Mouse (Mus musculus): ENCODE measurements at regions not wholly inside any gene's neighbourhood (a gene's known extent, or its start where the extent isn't known, plus 50 kb on each side); places are given as distances from the start of the nearest gene placed in this dataset.

DNA sequence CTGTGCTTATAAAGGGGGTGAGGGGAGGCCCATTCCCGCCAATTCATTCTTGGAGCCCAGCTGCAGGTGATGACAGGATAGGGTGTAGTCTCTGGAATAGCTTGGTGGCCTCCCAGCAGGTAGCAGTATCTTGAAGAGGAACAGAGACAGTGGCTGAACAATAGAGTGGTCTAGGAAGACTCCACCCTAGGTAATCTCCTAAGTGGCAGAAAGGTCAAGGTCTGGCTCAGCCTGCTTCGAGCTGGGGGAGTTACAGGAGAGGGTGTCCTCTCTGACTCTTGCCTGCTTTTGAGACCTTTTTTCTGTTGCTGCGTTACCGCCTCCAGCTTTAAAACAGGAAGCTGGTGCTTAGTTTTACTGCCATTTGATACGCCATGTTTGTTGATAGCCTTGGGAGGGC, 143.7 kb downstream of the Otol1 start:
- H3K4me3 ChIP-seq (ENCODE audit: extremely low read depth, insufficient read depth, insufficient read length): no peak overlapping the region
- no peak for DNase-seq (ENCODE audit: low read depth in 1 of 2, low spot score in 2 of 2)
- H3K27me3 ChIP-seq (ENCODE audit: control insufficient read depth, insufficient read depth, low read length): no peaks in the 10 kb centered on the region
- no peak overlapping the region for H3K27ac ChIP-seq (ENCODE audit: insufficient read depth, low read length)
- H3K36me3 ChIP-seq (ENCODE audit: control insufficient read depth, insufficient read depth, low read length): no peaks in the 10 kb centered on the region
- H3K4me1 ChIP-seq (ENCODE audit: control insufficient read depth, insufficient read depth, insufficient read length): no peaks in the 10 kb centered on the region
- TF ChIP-seq CTCF (IDR thresholded peaks at IDR 0.05; ENCODE audit: extremely low read depth, insufficient read depth, insufficient read length, insufficient replicate concordance): no peak
- TF ChIP-seq POLR2A (IDR thresholded peaks at IDR 0.05; ENCODE audit: low read depth, low read length): no peak
- WGBS: 75% methylated on average over 5 of the region's 5 CpGs

DNA sequence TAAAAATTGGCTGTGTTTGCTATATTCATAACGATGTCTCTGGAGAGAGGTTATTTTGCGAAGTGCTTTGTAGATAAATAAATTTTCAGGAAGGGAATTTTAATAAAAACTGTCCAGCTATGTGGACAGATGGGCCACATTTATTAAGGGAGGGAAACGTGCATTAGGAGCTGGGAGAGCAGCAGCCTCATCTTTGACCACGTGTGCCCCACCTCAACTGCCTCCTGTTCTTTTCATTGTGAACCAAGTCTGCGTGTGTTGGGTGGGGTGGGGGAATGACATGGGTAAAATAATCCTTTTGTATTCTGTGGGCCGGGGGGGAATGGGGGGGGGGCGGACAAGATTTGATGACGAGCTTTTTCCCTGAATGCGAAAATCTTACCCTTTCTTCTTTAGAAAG, 152.6 kb downstream of the Otol1 start:
- Histone ChIP-seq H3K4me3 (ENCODE audit: extremely low read depth, insufficient read depth, insufficient read length) (no peak overlapping the region), H3K36me3 (ENCODE audit: control insufficient read depth, insufficient read depth, low read length) (no peaks in the 10 kb centered on the region), H3K4me1 (ENCODE audit: control insufficient read depth, insufficient read depth, insufficient read length) (no peaks in the 10 kb centered on the region), H3K27ac (ENCODE audit: insufficient read depth, low read length) (no peak overlapping the region), H3K27me3 (ENCODE audit: control insufficient read depth, insufficient read depth, low read length) (no peaks in the 10 kb centered on the region)
- DNase-seq (ENCODE audit: low read depth in 1 of 2, low spot score in 2 of 2): no peak
- no peak for TF ChIP-seq CTCF (IDR thresholded peaks at IDR 0.05; ENCODE audit: extremely low read depth, insufficient read depth, insufficient read length, insufficient replicate concordance)
- TF ChIP-seq POLR2A (IDR thresholded peaks at IDR 0.05; ENCODE audit: low read depth, low read length): no peak
- WGBS: 89% methylated on average over 9 of the region's 9 CpGs

DNA sequence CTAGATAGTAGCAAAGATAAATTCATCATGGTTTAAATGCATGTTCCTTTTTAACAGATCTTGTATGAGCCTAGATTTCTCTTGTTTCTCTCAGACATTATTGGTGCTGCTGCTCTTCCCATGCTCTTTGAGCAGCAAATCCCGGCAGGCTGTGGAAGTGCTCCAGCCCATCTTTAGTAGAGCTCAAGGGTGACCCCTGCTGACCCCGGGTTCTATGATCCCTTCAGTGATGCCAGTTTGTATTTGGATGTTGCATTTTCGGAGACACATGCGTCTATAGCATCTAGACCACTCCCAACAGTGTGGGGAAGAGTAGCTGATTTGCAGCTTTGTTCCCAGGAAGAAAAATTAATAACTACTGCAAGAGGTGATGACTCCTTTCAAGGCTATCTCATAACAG, 164.3 kb downstream of the Otol1 start:
- Histone ChIP-seq H3K4me1 (ENCODE audit: control insufficient read depth, insufficient read depth, insufficient read length) (no peaks in the 10 kb centered on the region), H3K4me3 (ENCODE audit: extremely low read depth, insufficient read depth, insufficient read length) (no peak overlapping the region), H3K36me3 (ENCODE audit: control insufficient read depth, insufficient read depth, low read length) (no peaks in the 10 kb centered on the region), H3K27me3 (ENCODE audit: control insufficient read depth, insufficient read depth, low read length) (no peaks in the 10 kb centered on the region), H3K27ac (ENCODE audit: insufficient read depth, low read length) (no peak overlapping the region)
- TF ChIP-seq CTCF (IDR thresholded peaks at IDR 0.05; ENCODE audit: extremely low read depth, insufficient read depth, insufficient read length, insufficient replicate concordance): no peak
- TF ChIP-seq POLR2A (IDR thresholded peaks at IDR 0.05; ENCODE audit: low read depth, low read length): no peak
- 54% methylated on average over 4 of the region's 4 CpGs for WGBS
- no peak for DNase-seq (ENCODE audit: low read depth in 1 of 2, low spot score in 2 of 2)

DNA sequence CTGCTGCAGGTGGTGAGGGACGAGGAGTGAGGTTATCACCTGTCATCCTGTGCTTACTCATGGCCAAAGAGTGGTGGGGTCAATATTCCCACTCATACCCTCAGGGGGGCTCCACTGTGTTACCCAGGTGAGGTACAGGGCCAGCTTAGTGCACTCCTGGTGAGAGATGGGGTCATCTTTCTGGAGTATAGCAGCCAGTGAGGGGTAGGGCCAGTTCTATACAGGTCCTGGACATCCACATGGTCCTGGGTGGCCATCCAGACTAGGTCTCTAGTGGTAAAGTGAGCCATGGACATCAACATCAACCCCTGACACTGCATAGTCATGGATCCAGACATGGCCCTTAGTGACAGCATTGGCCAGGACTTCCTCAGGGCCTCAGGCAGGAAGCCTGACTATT, 169.0 kb downstream of the Otol1 start:
- WGBS: 89% methylated on average over 1 of the region's 1 CpGs
- DNase-seq (ENCODE audit: low read depth in 1 of 2, low spot score in 2 of 2): no peak
- H3K4me3 ChIP-seq (ENCODE audit: extremely low read depth, insufficient read depth, insufficient read length): no peak overlapping the region
- TF ChIP-seq POLR2A (IDR thresholded peaks at IDR 0.05; ENCODE audit: low read depth, low read length) (no peak), CTCF (IDR thresholded peaks at IDR 0.05; ENCODE audit: extremely low read depth, insufficient read depth, insufficient read length, insufficient replicate concordance) (no peak)
- H3K36me3 ChIP-seq (ENCODE audit: control insufficient read depth, insufficient read depth, low read length): no peaks in the 10 kb centered on the region
- no peaks in the 10 kb centered on the region for H3K27me3 ChIP-seq (ENCODE audit: control insufficient read depth, insufficient read depth, low read length)
- no peak overlapping the region for H3K27ac ChIP-seq (ENCODE audit: insufficient read depth, low read length)
- no peaks in the 10 kb centered on the region for H3K4me1 ChIP-seq (ENCODE audit: control insufficient read depth, insufficient read depth, insufficient read length)

DNA sequence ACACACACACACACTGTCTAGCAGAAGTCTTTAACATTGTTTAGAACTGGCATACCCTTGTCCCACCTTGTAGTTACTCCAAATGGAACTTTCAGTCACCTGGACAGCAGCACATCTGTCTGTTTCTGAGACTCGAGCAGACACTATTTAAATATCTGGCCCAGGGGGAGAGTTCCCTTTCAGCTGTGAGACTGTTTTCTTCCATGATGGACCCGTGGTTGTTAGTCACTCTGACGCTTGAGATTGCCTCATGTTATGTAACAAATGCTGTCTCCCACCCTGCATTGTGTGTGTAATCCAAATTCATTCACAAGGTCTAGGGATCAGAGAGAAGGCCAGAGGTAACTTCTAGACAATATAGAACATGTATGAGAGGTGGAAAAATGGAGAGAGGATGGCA, 174.2 kb downstream of the Otol1 start:
- Histone ChIP-seq H3K4me1 (ENCODE audit: control insufficient read depth, insufficient read depth, insufficient read length) (no peaks in the 10 kb centered on the region), H3K4me3 (ENCODE audit: extremely low read depth, insufficient read depth, insufficient read length) (no peak overlapping the region), H3K27ac (ENCODE audit: insufficient read depth, low read length) (no peak overlapping the region), H3K27me3 (ENCODE audit: control insufficient read depth, insufficient read depth, low read length) (no peaks in the 10 kb centered on the region), H3K36me3 (ENCODE audit: control insufficient read depth, insufficient read depth, low read length) (no peaks in the 10 kb centered on the region)
- no peak for DNase-seq (ENCODE audit: low read depth in 1 of 2, low spot score in 2 of 2)
- TF ChIP-seq CTCF (IDR thresholded peaks at IDR 0.05; ENCODE audit: extremely low read depth, insufficient read depth, insufficient read length, insufficient replicate concordance) (no peak), POLR2A (IDR thresholded peaks at IDR 0.05; ENCODE audit: low read depth, low read length) (no peak)
- WGBS: 63% methylated on average over 3 of the region's 3 CpGs

DNA sequence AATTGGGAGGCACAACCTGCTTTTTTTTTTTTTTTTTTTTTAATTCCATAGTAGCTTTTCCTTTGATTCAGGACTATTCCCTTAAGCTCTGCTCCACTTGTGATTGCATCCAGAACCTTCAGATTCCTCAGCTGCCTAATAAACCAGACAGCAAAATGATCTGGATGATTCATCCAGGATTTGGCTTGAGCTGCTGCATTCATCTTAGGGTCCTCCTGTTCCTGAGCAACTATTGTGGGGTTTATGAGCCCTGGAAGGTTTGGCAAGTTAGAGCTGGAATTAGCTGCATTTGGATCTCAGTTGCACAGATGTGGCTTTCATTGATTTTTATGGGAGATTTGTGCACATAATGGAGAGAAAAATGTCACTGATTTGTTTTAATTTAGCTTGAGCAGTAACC, 183.3 kb downstream of the Otol1 start:
- Histone ChIP-seq H3K27ac (ENCODE audit: insufficient read depth, low read length) (no peak overlapping the region), H3K27me3 (ENCODE audit: control insufficient read depth, insufficient read depth, low read length) (no peaks in the 10 kb centered on the region), H3K4me3 (ENCODE audit: extremely low read depth, insufficient read depth, insufficient read length) (no peak overlapping the region), H3K4me1 (ENCODE audit: control insufficient read depth, insufficient read depth, insufficient read length) (no peaks in the 10 kb centered on the region), H3K36me3 (ENCODE audit: control insufficient read depth, insufficient read depth, low read length) (no peaks in the 10 kb centered on the region)
- TF ChIP-seq POLR2A (IDR thresholded peaks at IDR 0.05; ENCODE audit: low read depth, low read length): no peak
- no peak for TF ChIP-seq CTCF (IDR thresholded peaks at IDR 0.05; ENCODE audit: extremely low read depth, insufficient read depth, insufficient read length, insufficient replicate concordance)
- no peak for DNase-seq (ENCODE audit: low read depth in 1 of 2, low spot score in 2 of 2)

DNA sequence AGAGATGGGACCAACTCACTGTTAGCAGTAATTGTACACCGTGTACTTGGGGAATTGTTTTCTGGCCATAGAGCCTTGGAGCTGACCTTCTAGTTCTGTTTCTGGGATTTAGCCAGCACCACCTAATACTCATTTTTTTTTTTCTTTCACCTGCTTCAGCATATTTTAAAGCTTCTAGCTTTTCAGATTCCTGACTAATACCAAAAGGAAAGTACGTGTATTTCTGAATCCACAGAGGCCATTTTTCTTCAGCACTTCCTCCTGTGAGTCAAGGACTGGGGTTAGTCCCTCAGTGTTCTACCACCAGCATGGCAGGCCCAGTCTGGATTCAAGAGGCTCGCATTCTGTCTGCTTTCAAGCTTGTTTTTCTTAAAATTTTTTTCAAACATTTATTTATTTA, 189.3 kb downstream of the Otol1 start:
- no peaks in the 10 kb centered on the region for H3K36me3 ChIP-seq (ENCODE audit: control insufficient read depth, insufficient read depth, low read length)
- no peak overlapping the region for H3K4me3 ChIP-seq (ENCODE audit: extremely low read depth, insufficient read depth, insufficient read length)
- no peaks in the 10 kb centered on the region for H3K27me3 ChIP-seq (ENCODE audit: control insufficient read depth, insufficient read depth, low read length)
- no peak for DNase-seq (ENCODE audit: low read depth in 1 of 2, low spot score in 2 of 2)
- 81% methylated on average over 3 of the region's 3 CpGs for WGBS
- no peak for TF ChIP-seq POLR2A (IDR thresholded peaks at IDR 0.05; ENCODE audit: low read depth, low read length)
- no peak for TF ChIP-seq CTCF (IDR thresholded peaks at IDR 0.05; ENCODE audit: extremely low read depth, insufficient read depth, insufficient read length, insufficient replicate concordance)
- no peaks in the 10 kb centered on the region for H3K4me1 ChIP-seq (ENCODE audit: control insufficient read depth, insufficient read depth, insufficient read length)
- no peak overlapping the region for H3K27ac ChIP-seq (ENCODE audit: insufficient read depth, low read length)

Measured in spleen, adult 2 months (tissue).